Comparison of ENCODE assay signal across 12 mouse cellular contexts in the genomic region with DNA sequence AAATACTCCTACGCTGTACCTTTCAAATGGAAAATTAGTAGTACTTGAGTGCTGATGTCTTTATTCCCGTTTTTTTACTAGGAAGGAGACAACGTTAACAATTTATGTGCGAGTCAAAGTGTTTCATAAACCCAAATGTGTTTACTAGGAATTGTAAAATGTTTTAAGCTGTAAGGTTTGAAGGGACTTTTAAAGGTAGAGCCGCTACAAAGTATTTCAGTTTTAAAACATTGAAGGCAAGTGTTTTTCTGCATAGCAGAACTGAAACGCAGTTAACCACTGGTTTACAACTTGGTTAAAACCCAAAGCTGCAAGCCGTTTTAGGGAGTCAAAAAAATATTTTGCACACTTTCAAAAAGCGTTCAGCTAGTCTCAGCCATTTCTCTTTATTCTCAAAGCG. TPM values are rescaled to one million over a fixed set of nuclear protein-coding genes. Genes with fewer than 3 reads are reported as not detected.
DNase-seq lines count a peak whose midpoint lies in the region; ATAC-seq and TF ChIP-seq lines count a peak whose summit lies in the region.
"Had no signal": no experiment of that assay in that cellular context is flagged by ENCODE, and none has a peak within 500 bp of the region (broad histone marks: within the 10 kb centered on the region; RNA-seq: fewer than 3 reads in every experiment).

No protein-coding gene starts in this region.

- no peak overlapping the region for H3K4me2 ChIP-seq in CH12.LX (ENCODE audit: insufficient read depth, low read depth, poor library complexity, severe bottlenecking)
- H3K4me2 ChIP-seq in heart, embryonic 12.5 days, result no peak overlapping the region

- no peak overlapping the region for H3K9ac ChIP-seq in CH12.LX (ENCODE audit: insufficient read depth, low read depth)
- no peak overlapping the region for H3K9ac ChIP-seq in heart, embryonic 12.5 days
- H3K9ac ChIP-seq: liver, postnatal 0 days had no signal

- no peak for TF ChIP-seq POLR2A in CH12.LX (IDR thresholded peaks at IDR 0.05; ENCODE audit: low read depth, low read length)

- H3K27me3 ChIP-seq in CH12.LX (replicated peaks) (peaks cover 31% of the 10 kb centered on the region), E14TG2a.4 (ENCODE audit: insufficient read depth, low read length) (no peaks in the 10 kb centered on the region)
- H3K27me3 ChIP-seq in limb, embryonic 10.5 days (ENCODE audit: low read depth, poor library complexity, severe bottlenecking), result peaks cover 48% of the 10 kb centered on the region
- H3K27me3 ChIP-seq in heart, embryonic 12.5 days (replicated peaks), result peaks cover 46% of the 10 kb centered on the region

- WGBS in limb, embryonic 10.5 days, result 89% methylated on average over 9 of the region's 9 CpGs
- 89% methylated on average over 9 of the region's 9 CpGs for WGBS in heart, embryonic 12.5 days

- in situ Hi-C loops in CH12.LX (cut with MboI; ENCODE audit: low pct_ligation_motif_present, low pct_unique_long_range_greater_than_20kb, low sequenced_read_pairs), result no loop called here

- no peak for ATAC-seq in heart, embryonic 12.5 days (ENCODE audit: insufficient number of reproducible peaks, low FRiP score)
- ATAC-seq: liver, postnatal 0 days had no signal

- dilution Hi-C loops in CH12.LX (cut with MboI; ENCODE audit: extremely low pct_ligation_motif_present, extremely low pct_unique_long_range_greater_than_20kb, low sequenced_read_pairs), result no loop called here

- H3K27ac ChIP-seq in layer of hippocampus, adult 2 months, result peak overlapping the region; percentile 86; the same call in 1 of the 2 replicates
- H3K27ac ChIP-seq in CH12.LX (ENCODE audit: insufficient read depth, low read depth), result no peak overlapping the region
- no peak overlapping the region for H3K27ac ChIP-seq in limb, embryonic 10.5 days
- no peak overlapping the region for H3K27ac ChIP-seq in heart, embryonic 12.5 days (ENCODE audit: poor library complexity, severe bottlenecking)

- no peak for DNase-seq in layer of hippocampus, adult 2 months (ENCODE audit: low spot score in 2 of 2)
- no peak for DNase-seq in layer of hippocampus, postnatal 36 days
- DNase-seq in CH12.LX (ENCODE audit: extremely low read depth), result no peak
- DNase-seq in limb, embryonic 10.5 days (ENCODE audit: low spot score), result no peak
- DNase-seq in embryo, embryonic 10 days (ENCODE audit: low spot score), result no peak
- DNase-seq: adrenal gland, adult 8-10 months; layer of hippocampus, adult 9-11 months; liver, postnatal 0 days; thymus, postnatal 14 days had no signal

- H3K79me2 ChIP-seq in CH12.LX (replicated peaks; ENCODE audit: control insufficient read depth, extremely low read depth, insufficient read depth, poor library complexity, severe bottlenecking), result no peaks in the 10 kb centered on the region

- no peak for TF ChIP-seq RAD21 in CH12.LX (IDR thresholded peaks at IDR 0.05; ENCODE audit: low read depth, low read length)

- no peaks in the 10 kb centered on the region for H3K36me3 ChIP-seq in CH12.LX (replicated peaks in 1 of 2; ENCODE audit: control insufficient read depth in 1 of 2, insufficient read depth in 1 of 2, low read length in 1 of 2)
- peaks cover 33% of the 10 kb centered on the region for H3K36me3 ChIP-seq in E14TG2a.4 (ENCODE audit: insufficient read depth, low read length)
- H3K36me3 ChIP-seq in limb, embryonic 10.5 days, result no peaks in the 10 kb centered on the region
- H3K36me3 ChIP-seq in heart, embryonic 12.5 days, result no peaks in the 10 kb centered on the region

- H3K4me3 ChIP-seq in layer of hippocampus, adult 2 months, result no peak overlapping the region; the same call in 1 of the 2 replicates
- H3K4me3 ChIP-seq in CH12.LX (replicated peaks in 1 of 3; ENCODE audit: low read depth in 2 of 3, low read length in 2 of 3, poor library complexity in 1 of 3) (no peak overlapping the region), E14TG2a.4 (replicated peaks; ENCODE audit: low read length) (peak overlapping the region; percentile 90)
- peak overlapping the region; percentile 86; the same call in 1 of the 2 replicates for H3K4me3 ChIP-seq in limb, embryonic 10.5 days
- no peak overlapping the region for H3K4me3 ChIP-seq in heart, embryonic 12.5 days

- H3K9me3 ChIP-seq in CH12.LX (replicated peaks; ENCODE audit: low read length) (peaks cover 2% of the 10 kb centered on the region), E14TG2a.4 (ENCODE audit: low read length) (no peaks in the 10 kb centered on the region)
- no peaks in the 10 kb centered on the region for H3K9me3 ChIP-seq in limb, embryonic 10.5 days (replicated peaks)
- no peaks in the 10 kb centered on the region for H3K9me3 ChIP-seq in heart, embryonic 12.5 days (replicated peaks)

- peak; percentile 59; the same call in 1 of the 2 replicates for TF ChIP-seq EP300 in CH12.LX (IDR thresholded peaks at IDR 0.05; ENCODE audit: low read length)

- peaks cover 11 to 29% of the 10 kb centered on the region in 2 experiments for H3K4me1 ChIP-seq in CH12.LX (ENCODE audit: control insufficient read depth in 1 of 2, insufficient read depth in 2 of 2)
- H3K4me1 ChIP-seq in E14TG2a.4 (replicated peaks; ENCODE audit: low read depth, low read length), result peaks cover 69% of the 10 kb centered on the region
- peaks cover 17% of the 10 kb centered on the region for H3K4me1 ChIP-seq in limb, embryonic 10.5 days
- peaks cover 9% of the 10 kb centered on the region; the same call in 1 of the 2 replicates for H3K4me1 ChIP-seq in heart, embryonic 12.5 days (replicated peaks)

- TF ChIP-seq CTCF in layer of hippocampus, adult 2 months (conservative IDR thresholded peaks at IDR 0.05), result no peak
- TF ChIP-seq CTCF in CH12.LX (conservative IDR thresholded peaks at IDR 0.05 in 1 of 2, IDR thresholded peaks at IDR 0.05 in 1 of 2; ENCODE audit: low read depth in 2 of 2, low read length in 2 of 2) (no peak), E14TG2a.4 (conservative IDR thresholded peaks at IDR 0.05; ENCODE audit: low read length) (no peak)

TF ChIP-seq in CH12.LX, 34 proteins besides CTCF, POLR2A, EP300 and RAD21:
- no peak for TF ChIP-seq ELF1 (IDR thresholded peaks at IDR 0.05; ENCODE audit: low read depth, low read length)
- TF ChIP-seq TCF12 (IDR thresholded peaks at IDR 0.05; ENCODE audit: low read depth, low read length), result no peak
- TF ChIP-seq JUN (IDR thresholded peaks at IDR 0.05; ENCODE audit: insufficient read depth, low read depth, low read length), result no peak
- no peak for TF ChIP-seq BHLHE40 (IDR thresholded peaks at IDR 0.05; ENCODE audit: low read depth, low read length)
- TF ChIP-seq MAFK (IDR thresholded peaks at IDR 0.05; ENCODE audit: insufficient replicate concordance, low read length), result no peak
- TF ChIP-seq ZNF384 (IDR thresholded peaks at IDR 0.05; ENCODE audit: low read depth, low read length), result no peak
- no peak for TF ChIP-seq ZC3H11A (IDR thresholded peaks at IDR 0.05; ENCODE audit: low read depth, low read length)

RNA-seq across cellular contexts. Expression of a gene that starts 0.8 kb away (rescaled TPM):
- total RNA-seq in layer of hippocampus, adult 2 months (2021), result 10 to 100 TPM; 11.2 to 12.3 TPM
- 10 to 100 TPM; 13.4 to 13.6 TPM for total RNA-seq in layer of hippocampus, postnatal 36 days (2021)
- total RNA-seq in CH12.LX (2012; rRNA removed) (0.08 and 0.21 TPM in 2 replicates), CH12.LX (2014; rRNA removed) (not detected in 2 replicates)
- polyA plus RNA-seq in CH12.LX (2012; ENCODE audit: insufficient read length, low read depth), result not detected in 2 replicates
- 0.26 and 0.95 TPM in 2 replicates for polyA plus RNA-seq in limb, embryonic 10.5 days (2016; fragmentation: Nextera tagmentation; extraction: Ambion mirVana)
- 0.79 and 1.2 TPM in 2 replicates for polyA plus RNA-seq in heart, embryonic 12.5 days (2016; fragmentation: Nextera tagmentation; extraction: Ambion mirVana)
- total RNA-seq: hematopoietic stem cell, adult 5-6 weeks had no signal

RNA-seq across cellular contexts. Expression of a gene that starts 47.6 kb away (rescaled TPM):
- 10 to 100 TPM; 30.9 to 33.4 TPM for total RNA-seq in layer of hippocampus, adult 2 months (2021)
- 10 to 100 TPM; 36.8 to 37.7 TPM for total RNA-seq in layer of hippocampus, postnatal 36 days (2021)
- 52.2 and 69.5 TPM in 2 replicates for total RNA-seq in CH12.LX (2012; rRNA removed)
- 105 and 110 TPM in 2 replicates for total RNA-seq in CH12.LX (2014; rRNA removed)
- polyA plus RNA-seq in CH12.LX (2012; ENCODE audit: insufficient read length, low read depth), result 74.5 and 81.2 TPM in 2 replicates
- polyA plus RNA-seq in limb, embryonic 10.5 days (2016; fragmentation: Nextera tagmentation; extraction: Ambion mirVana), result 115 and 132 TPM in 2 replicates
- 56.4 and 60.4 TPM in 2 replicates for polyA plus RNA-seq in heart, embryonic 12.5 days (2016; fragmentation: Nextera tagmentation; extraction: Ambion mirVana)

Comparison
In these comparisons a context has a peak if more than half of its experiments do, and no peak if none do; other contexts are left out.
1. H3K4me3 ChIP-seq: peak in E14TG2a.4 (single experiment) and limb, embryonic 10.5 days (single experiment); none in layer of hippocampus, adult 2 months (single experiment), CH12.LX (0 of 3) and heart, embryonic 12.5 days (single experiment).
2. RNA of a gene that starts 0.8 kb away (total RNA-seq): 13.4 to 13.6 TPM in layer of hippocampus, postnatal 36 days and 11.2 to 12.3 TPM in layer of hippocampus, adult 2 months; 0.08 to 0.21 TPM in CH12.LX; every median in the first group is over 10 times any median in the second.